Mouse (Mus musculus) CH12.LX (cell line): ENCODE measurements around the gene Myom1.

Experiments used
- CTCF ChIP-seq, 2 experiments: IDR thresholded peaks in 1 of 2; conservative IDR thresholded peaks in 1 of 2; 2 replicates each; pipeline ENCODE4 v1.5.1; 2011 to 2012; ENCODE audit warnings: low read depth in 2 of 2, low read length in 2 of 2, improper control_type of control experiment in 1 of 2, inconsistent platforms in 1 of 2, mild to moderate bottlenecking in 1 of 2, moderate library complexity in 1 of 2
- EP300 ChIP-seq: IDR thresholded peaks from 2 replicates; pipeline ENCODE4 v1.6.1; 2011; ENCODE audit warnings: low read length, improper control_type of control experiment
- ETS1 ChIP-seq: conservative IDR thresholded peaks from 2 replicates; pipeline ENCODE4 v1.6.1; 2012; ENCODE audit warnings: low read depth, mild to moderate bottlenecking, inconsistent platforms, low read length, improper control_type of control experiment, moderate library complexity
- POLR2A ChIP-seq: IDR thresholded peaks from 2 replicates; pipeline ENCODE4 v1.6.1; 2011; ENCODE audit warnings: low read depth, mild to moderate bottlenecking, improper control_type of control experiment, low read length
- RAD21 ChIP-seq: IDR thresholded peaks from 2 replicates; pipeline ENCODE4 v1.6.1; 2011; ENCODE audit warnings: low read depth, mild to moderate bottlenecking, low read length, improper control_type of control experiment, moderate library complexity
- TBP ChIP-seq: conservative IDR thresholded peaks from 2 replicates; pipeline ENCODE4 v1.6.1; 2011; ENCODE audit warnings: low read depth, low read length, improper control_type of control experiment
- ZNF384 ChIP-seq: IDR thresholded peaks from 2 replicates; pipeline ENCODE4 v1.6.1; 2012; ENCODE audit warnings: low read depth, low read length, improper control_type of control experiment, inconsistent platforms

- TF ChIP-seq CTCF (conservative IDR thresholded peaks at IDR 0.05 in 1 of 2, IDR thresholded peaks at IDR 0.05 in 1 of 2; ENCODE audit: low read depth in 2 of 2, low read length in 2 of 2), result no peak
- no peak for TF ChIP-seq ZNF384
- TF ChIP-seq EP300, result no peak
- TF ChIP-seq TBP, result no peak
- TF ChIP-seq ETS1, result no peak
- TF ChIP-seq POLR2A, result no peak
- no peak for TF ChIP-seq RAD21
Measured at GRCm38 (mm10) chr17:71118607-71119006, 116.2 kb downstream of the Myom1 start.
